Mouse (Mus musculus): ENCODE results near the gene Bmf. TPM values are rescaled to one million over a fixed set of nuclear protein-coding genes. Genes with fewer than 3 reads are reported as not detected.

The Bmf gene
- total RNA-seq, 2 experiments from 2014 or later = 2.3 to 4.1 TPM

DNA sequence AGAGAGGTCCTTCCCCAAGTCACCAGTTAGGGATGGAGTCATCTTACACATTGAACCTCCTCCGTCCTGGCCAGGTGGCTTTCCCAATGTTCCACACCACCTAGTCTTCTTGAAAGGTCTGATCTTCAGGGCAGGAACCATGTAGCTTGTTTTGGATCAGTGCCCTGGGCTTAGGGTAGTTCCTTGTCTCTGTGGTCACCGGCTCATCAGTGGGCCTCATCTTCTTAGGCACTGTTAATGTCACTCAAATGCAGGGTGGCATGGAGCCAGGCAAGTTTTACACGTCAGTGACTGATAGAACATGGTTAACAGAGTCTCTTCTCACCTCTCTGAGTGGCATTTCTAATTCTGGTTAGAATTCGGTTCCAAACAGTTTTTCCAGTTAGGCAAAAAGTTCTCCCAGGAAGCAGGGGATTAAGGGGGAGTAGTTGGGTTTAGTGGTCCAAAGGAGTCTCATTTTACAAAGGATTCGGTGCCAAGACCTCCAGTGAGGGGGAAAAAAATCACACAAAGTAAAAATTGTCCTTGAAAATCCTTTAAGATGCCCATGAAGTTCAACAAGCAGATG, 26.2 kb downstream of the Bmf start:
- intact Hi-C loops (cut with DNase I) = no loop called here
- no peak for DNase-seq (ENCODE audit: low spot score in 2 of 2)

DNA sequence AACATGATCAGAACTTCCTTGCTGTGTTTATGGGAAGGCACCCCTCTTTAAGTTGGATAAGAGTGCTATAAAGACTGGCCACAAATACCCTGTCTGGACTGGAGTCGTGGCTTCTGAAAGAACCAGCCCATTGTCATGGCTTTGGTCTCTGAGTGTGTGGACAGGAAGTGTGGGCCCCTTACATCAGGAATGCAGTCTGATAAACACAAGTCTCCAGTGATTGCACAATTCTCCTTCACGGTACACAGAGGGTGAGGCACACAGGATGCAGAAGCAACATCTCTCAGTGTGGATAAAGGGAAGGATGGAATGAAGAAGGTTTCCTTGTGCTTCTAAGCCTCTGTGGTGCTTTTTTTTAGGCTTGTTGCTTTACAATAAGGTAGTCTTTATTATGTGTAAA, 27.2 kb downstream of the Bmf start:
- intact Hi-C loops (cut with DNase I) = no loop called here

DNA sequence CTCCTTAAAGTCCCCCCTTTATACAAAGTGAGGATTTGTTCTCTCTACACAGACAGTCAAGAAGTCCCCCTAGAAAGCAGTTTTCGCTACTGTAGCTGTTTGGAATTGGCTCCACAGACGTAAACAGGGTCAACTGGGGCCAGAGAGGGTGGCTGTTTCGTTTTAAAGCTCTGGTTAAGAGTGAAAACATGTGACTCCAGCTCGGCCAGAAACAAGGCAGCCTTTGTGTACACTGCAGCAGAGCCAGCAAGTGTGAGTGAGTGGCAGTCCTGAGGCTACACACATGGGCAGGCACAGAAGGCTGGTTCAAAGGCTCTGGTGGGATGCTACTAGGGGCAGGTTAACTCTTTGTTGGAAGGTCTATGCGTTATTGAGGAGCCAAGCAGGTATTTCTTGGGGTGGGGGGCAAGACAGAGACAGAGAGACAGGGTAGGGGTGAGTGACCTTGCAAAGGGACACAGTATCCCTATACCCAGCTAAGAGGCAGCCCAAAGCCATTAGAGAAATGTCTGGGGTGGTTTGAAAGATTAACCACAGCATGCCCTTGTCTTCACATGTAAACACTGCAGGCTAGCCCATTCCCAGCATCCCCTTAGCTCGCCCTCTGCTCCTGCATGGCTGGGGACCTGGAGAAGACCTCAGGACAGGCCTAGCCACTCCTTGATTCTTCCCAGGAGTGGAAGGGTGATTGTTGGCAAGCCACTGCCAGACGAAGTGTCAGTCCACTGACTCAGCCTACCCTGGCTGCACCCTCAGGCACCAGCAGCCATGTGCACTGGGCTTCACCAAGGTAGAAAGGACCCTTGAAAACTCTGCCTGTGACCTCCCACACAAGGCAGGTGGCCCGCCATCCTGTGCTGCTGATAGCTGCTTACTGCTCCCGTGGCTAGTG, 29.2 kb downstream of the Bmf start:
- DNase-seq (ENCODE audit: low spot score in 2 of 2) = peak in 1 of 2 experiments; percentile 56
- intact Hi-C loops (cut with DNase I) = no loop called here

More for the DNA sequence above, 27.2 kb downstream of the Bmf start:
- no peak for DNase-seq (ENCODE audit: low spot score in 2 of 2)

DNA sequence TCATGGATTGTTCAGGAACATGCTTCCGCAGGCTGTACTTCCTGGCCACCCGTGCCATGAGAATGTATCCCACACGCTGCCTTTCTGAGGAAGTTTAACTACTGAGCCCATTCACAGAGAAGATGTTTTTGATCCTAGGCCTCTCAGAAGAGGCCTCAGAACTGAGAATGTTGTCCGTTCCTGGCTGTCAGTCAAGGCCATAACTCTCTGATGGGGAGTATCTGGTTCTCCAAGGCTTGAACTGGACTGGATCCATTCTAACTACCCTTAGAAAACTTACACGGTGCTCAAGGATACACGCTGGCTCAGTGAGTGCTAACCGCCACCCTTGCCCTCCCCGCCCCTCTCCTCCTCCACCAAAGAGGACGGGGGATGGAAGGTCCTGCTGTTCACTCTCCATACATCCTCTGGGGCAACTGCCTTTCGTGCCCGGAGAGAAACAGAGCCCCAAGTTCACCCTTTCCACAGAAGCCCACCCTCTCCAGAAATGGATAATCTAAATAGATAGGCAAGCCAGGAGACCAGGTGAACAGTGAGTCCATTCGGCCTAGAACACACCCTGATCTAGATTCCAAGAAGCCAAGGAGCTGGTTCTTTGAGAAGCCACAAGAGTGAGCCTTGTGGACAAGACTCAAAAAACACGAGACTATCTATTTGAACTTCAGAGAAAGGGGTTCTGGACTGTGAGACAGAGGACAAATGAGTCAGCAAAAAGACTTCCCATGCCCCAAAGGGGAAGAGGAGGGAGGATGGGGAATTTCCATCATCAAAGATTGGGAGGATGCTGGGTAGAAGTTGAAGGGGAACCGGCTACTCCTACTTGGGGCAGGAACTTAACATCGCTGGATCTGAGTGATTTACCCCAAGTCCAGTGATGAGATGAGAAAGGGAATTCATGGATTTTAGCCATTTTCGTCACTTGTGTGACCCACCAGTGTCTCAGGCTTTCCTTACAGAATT, 36.8 kb downstream of the Bmf start:
- DNase-seq (ENCODE audit: low spot score in 2 of 2) = no peak
- intact Hi-C loops (cut with DNase I) = no loop called here

DNA sequence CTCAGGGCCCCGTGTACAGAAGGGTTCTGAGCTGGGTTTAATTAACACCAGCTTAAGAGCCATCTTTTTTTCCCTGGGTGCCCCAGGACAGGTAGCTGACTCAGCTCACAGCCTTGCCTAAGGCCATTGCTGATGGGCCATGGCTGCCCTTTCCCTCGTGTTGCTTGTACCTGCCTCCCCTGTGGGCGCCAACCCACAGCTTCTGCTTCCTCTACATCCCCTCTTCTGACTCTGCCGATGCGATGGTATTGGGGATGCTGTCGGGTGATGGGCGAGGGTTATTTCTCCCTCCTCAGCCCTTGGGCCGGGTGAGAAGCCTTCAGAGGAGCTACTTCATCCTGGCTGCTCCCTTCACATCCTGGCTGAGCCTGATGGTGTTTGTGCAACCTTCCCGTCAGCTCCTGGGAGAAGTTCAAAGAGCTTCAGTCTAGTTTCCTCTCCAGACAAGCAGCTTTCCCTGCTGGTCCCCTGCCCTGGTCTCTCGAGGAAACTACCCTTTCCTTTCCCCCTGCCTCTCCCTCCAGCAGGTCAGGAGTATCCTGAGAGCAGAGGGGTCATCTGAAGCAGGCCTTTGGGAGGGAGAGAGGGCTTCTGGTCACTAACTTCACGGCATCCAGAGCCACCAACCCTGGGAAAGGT, 37.6 kb downstream of the Bmf start:
- intact Hi-C loops (cut with DNase I) = no loop called here

DNA sequence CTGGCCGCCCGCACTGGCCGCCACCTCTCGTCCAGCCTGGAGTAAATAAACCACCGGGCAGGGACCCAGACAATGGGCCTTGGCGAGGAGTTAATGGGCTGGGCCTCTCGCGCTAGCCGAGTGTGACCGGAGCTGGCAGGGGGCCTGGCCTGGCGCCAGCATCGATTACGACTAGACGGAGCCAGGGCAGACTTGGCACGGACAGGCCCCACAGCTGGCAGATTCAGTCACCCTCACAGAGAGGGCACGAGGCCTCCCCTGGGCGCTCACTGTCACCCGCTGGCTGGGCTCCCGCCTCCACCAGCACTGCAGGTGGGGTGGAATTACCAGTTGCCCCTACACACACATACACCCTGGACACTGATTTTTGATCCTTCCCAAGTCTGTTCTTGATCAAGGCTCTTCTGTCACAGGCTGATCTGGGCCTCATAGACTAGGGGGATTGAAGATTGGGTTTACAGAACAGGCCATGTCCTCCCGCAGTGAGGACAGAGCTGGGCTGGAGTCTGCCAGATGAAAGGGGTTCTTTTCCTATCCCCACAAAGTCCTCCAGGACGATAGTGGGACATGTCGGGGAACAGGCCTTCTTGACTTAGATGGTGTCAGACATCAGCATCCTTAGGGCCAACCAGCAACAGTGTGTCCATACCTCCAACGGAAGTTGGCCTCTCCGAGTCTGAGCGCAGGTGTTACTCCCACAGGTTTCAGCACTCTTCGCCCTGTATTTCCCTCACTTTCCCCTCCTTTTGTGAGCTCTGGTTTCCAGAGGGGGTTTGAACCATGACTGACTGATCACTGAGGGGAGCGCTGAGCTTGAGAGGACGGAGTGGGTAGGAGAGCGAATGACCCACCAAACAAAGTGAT, 38.8 kb downstream of the Bmf start:
- peak; percentile 78 to 85 for DNase-seq (ENCODE audit: low spot score in 2 of 2)
- intact Hi-C loops (cut with DNase I) = no loop called here

More for the DNA sequence above, 37.6 kb downstream of the Bmf start:
- no peak for DNase-seq (ENCODE audit: low spot score in 2 of 2)

DNA sequence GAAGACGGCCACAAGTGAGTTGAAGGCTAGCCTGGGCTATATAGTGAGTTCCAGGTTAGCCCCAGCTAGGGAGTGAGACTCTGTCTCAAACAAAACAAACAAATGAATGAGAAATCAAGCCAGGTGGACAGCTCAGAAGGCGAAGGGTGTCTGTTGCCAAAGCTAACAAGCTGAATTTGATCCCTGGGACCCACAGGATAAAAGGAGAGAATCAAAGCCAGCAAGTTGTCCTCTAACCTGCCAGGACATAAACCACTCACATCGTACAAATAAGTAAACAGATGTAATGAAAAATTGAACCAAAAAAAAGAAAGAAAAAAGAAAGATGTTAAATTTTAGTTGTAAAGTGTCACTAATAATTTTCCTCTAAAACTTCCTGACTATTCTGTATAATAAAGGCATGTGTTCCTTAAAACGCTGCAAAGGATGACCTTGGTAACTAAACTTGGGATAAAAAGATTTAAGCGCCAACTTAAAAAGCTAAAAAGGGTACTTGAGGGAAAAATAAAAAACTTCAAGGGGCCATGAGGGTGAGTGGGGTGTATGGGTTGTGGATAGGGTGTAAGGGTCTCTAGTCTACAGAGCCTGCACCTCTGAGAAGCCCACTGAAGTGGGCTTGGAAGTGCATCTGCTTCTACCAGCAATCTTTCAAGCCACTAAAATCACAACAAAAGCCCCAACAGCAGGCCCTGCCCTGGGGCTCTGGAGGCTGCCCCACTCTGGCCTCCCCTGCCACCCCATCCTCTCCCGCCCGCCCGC, 39.6 kb downstream of the Bmf start:
- no peak for DNase-seq (ENCODE audit: low spot score in 2 of 2)
- intact Hi-C loops (cut with DNase I) = no loop called here

DNA sequence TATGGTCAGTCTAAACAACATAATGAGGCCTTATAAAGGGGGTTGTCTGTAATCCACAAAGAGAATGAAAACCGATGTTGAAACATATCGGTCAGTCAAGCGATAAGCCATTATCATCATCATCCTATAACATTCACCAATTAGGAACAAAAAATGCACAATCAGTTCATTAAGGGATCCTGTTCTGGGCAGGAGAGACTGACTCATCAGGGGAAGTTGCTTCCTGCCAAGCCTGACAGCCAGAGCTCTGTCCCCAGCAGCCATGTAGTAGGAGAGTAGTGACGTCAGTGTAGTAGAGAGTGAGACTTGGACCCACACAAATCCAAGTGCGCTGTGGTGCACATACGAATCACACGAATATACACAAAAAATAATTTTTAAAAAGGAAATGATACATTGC, 42.4 kb downstream of the Bmf start:
- DNase-seq (ENCODE audit: low spot score in 2 of 2) = no peak
- intact Hi-C loops (cut with DNase I) = no loop called here

DNA sequence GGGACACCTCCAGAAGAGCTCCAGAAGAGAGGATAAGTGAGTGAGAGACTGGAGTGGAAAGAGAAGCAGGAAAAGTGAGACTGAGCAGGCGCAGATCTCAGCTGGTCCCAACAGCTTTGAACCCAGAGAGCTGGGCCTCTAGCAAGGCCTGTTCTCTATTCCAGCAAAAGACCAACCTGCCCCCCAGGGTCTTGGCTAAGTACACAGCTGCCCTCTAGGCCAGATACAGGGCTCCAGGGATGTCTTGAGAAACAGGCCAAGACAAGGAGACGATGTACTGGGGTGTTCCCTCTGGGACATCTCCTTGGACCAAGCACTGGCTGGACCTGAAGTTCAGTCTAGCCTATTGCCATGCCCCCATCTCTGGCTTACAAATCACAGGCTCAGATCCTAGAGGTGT, 49.3 kb downstream of the Bmf start:
- intact Hi-C loops (cut with DNase I) = no loop called here
- DNase-seq (ENCODE audit: low spot score in 2 of 2) = no peak

DNA sequence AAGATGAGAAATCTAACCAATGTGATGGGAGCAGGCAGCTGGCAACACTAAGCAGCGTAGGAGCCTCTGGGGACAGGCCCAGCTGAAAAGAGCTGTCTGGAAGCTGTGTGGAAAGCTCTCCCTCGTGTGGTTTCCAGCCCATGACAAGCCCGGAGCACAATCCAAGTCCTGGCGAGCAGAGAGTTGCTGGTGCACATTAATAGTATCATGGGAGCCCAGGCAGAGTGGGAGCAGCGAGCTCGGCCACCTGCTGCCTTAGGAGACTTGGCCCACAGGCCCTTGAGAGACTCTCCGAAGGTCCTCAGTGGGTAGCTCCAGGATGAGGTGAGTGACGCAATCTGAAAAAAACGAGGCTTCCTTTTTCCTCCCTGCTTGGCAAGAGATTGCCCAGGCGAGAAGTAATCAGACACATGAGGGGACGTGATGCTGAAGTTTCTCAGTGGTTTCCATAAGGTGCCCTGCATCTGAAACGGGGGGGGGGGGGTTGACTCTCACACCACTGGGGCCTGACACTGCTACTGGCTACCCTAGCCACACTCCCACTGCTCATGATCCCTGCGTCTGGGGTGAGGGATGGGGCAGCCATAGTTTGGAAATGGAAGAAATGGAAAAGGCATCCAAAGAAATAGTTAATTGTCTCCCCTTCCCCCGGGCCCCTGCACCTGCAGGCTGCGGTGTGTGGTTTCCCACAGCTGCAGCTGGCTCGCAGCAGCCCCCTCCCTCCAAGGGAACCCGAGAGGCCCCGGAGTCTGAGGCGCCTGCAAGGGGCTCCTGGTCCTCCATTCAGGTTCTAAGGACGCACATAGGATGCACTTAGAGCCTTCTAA, 50.1 kb downstream of the Bmf start:
- intact Hi-C loops (cut with DNase I) = no loop called here
- DNase-seq (ENCODE audit: low spot score in 2 of 2) = peak in 1 of 2 experiments; percentile 65

DNA sequence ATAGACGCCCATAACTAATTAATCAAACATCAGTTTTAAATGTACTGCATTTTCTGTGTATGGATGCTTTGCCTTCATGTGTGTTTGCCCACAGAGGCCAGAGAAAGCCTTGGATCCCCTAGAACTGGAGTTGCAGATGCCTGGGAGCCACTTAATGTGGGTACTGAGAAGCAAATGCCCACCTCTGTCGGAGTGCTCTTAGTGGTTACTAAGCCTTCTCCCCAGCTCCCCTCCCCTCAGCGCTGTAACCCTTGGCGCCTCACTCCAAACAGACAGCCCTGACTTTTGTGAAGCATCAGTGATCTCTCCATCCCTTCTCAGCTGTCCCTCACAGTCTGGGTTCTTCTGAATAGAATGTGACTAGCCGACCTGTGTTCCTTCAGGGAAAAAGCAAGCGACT, 51.0 kb downstream of the Bmf start:
- no peak for DNase-seq (ENCODE audit: low spot score in 2 of 2)
- intact Hi-C loops (cut with DNase I) = no loop called here

DNA sequence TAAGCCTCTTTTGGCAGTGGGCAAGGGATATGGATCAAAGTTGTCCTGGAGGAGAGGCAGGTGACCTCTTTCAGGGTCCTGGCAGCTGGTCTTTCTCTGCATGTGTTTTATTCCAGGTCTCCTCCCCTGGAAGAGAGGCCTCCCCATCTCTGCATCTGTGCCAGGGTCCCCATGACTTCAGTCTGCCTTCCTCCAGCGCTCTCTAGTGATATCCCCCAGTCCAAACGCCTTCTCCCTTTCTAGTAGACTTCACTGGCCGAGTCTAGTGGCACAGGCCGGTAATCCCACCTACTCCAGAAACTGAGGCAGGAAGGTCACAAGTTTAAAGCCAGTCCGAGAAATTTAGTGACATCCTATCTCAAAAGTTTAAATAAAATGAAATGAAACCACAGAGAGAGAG, 51.6 kb downstream of the Bmf start:
- intact Hi-C loops (cut with DNase I) = no loop called here
- DNase-seq (ENCODE audit: low spot score in 2 of 2) = no peak

DNA sequence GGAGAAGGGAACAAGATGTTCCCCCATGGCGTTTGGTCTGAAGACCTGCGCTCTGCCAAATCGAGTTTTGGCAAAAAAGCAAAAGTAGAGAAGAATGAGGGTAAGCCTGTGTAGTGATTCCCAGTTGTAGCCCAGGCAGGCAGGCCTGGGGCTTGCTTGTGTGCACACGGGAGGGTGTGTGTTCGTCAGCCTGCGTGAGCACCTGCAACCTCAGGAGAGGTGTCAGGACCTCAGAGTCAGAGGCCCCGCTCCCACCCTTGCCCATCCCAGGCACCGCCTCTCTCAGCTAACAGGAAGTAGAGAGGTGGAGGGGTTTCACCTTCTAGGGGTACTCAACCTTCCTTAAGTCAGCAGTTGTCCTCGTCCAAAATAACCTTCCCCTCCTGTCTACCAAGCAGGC, 54.5 kb downstream of the Bmf start:
- intact Hi-C loops (cut with DNase I) = no loop called here
- DNase-seq (ENCODE audit: low spot score in 2 of 2) = no peak

DNA sequence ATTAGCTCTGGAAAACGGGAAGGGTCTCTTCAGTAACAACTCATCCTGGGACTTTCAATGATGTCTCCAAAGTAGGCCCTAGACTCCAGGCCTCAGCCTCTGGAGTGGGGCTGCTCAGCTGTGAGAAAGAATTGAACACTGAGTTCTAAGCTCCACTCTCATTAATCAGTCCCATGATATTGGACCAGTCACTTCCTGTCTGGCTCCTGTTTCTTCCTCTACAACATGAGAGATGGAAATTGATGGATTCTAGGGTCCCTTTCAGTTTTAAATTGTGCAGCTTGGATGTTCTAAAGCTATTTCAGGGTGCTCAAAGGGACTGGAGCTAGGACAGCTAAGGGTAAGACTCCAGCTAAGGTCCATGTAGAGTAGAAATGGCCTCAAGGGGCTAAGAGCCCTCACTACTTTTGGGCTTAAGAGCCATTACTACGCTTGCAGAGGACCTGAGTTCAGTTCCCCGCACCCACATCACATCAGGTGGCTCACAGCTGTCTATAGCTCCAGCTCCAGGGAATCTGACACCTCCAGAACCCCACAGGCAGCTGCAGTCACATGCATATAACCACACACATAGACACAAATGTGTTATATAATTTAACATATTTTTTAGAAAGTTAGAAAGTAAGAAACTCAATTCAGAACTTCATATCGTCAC, 57.6 kb downstream of the Bmf start:
- intact Hi-C loops (cut with DNase I) = no loop called here

DNA sequence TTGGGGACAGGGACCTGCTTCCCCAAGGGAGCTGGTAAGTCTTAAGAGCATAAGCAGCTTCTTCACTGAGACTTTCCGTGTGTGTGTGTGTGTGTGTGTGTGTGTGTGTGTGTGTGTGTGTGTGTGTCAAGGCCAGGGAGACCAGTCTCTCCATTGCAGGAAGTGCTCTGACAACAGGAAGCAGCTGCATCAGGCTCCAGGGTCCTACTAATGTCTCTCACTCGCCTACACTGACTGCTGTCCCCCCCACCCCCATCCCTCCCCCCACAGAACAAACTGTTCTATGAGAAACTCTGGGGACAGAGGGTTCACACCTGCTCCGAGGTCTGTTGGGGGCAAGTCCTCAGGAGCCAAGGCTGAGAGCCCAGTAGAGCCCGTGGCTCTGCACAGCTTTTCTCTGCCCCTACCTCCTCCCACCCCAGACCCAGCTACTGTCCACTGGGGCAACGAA, 58.2 kb downstream of the Bmf start:
- intact Hi-C loops (cut with DNase I) = no loop called here
- DNase-seq (ENCODE audit: low spot score in 2 of 2) = peak in 1 of 2 experiments; percentile 33

More for the DNA sequence above, 57.6 kb downstream of the Bmf start:
- no peak for DNase-seq (ENCODE audit: low spot score in 2 of 2)

DNA sequence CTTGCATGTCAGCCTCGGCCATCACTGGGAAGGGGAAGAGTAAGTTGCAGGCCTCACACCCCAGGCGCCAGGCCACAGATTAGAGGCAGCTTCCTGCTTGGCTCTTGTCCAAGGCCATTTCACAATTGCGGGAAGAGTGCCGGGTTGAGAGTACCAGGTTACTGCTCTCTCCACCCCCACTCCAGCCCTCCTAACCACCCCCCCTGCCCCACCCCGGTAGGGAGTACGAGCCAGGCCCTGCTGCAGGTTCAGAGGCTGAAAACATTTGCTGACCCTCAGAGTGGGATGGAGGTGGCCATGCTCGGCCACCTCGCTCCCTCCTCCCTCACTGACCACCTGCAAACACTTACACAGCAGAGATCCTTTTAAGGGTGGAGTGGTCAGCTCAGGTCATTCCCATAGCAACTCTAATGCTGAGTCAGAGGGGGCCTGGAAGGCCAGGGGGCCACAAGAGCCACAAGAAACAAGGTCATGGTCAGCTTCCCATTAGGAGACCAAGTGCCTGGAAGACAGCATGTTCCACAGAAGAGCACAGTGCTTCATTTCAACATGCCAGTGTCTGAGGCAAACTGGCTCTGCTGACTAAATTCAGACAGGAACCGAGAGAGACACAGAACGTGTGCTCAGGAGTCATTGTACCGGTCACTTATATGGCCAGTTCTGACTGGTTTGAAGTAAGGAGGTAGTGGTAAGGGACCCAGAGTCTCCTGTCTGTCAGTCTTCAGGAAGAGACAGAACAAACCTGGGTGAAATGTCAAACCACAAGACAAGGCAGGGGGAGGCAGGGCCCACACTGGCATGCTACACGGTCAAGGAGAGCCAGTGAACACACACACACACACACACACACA, 59.0 kb downstream of the Bmf start:
- no peak for DNase-seq (ENCODE audit: low spot score in 2 of 2)
- intact Hi-C loops (cut with DNase I) = no loop called here
